Mouse (Mus musculus): ENCODE data around the gene Eml6.
"Not testable (repeated sequence)": the region's sequence is repeated elsewhere in the genome, so short reads cannot be mapped to it uniquely, and the experiment has no call there.

Eml6 gene

DNA sequence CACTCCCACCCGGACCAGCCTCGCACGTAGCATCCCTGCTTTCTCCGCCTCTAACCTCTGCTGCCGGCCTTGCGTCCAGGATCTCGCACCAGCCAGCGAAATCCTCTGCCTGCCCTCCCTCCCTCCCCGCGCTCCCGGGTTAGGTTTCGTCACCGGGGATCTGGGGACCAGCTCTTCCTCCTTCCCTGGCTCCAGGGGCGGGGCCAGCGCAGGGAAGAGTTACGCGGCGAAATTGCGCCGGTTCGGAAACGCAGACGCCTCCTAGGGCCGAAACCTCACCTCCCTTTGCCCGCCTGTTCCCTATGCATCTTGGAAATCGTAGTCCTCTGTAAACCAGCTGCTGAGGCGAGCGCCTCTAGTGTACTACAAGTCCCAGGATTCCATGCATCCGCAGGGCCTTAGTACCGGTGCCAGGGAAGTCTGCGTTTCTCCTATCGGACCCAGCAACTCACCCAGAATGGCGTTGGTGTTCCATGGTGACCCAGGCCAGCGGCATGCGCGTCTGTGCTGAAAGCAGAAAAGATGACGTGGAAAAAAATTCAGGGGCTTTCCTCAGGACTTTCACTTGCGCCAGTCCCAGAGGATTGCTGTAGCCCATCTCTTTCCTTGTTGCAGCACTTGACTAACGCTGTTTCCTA lies at the start of gene Eml6:
TSS of gene Eml6 (minus strand) at position 199 of the 638 bp plus-strand sequence.
- DNase-seq (ENCODE audit: low read depth, low spot score) = peak; percentile 100

DNA sequence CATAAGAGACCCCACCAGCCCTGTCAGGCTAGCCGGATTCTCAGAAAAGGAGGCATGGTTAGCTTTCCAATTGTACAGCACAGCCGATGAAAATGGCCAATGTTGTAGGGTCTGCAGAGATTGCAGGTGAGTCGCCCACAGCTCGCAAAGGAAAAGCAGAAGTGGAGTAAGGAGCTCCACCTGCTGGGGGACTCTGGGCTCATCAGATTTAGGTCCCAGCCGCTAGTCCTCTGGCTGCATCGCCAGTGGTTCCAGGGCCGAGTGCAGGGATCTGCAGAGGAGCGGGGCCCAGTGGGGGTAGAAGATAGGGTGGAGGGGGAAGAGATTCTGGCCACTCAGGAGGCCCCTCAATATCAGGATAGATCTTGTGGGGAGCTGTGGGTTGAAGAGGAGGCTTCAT lies 31.5 kb upstream of the Eml6 start:
- DNase-seq (ENCODE audit: low read depth, low spot score) = peak; percentile 60

DNA sequence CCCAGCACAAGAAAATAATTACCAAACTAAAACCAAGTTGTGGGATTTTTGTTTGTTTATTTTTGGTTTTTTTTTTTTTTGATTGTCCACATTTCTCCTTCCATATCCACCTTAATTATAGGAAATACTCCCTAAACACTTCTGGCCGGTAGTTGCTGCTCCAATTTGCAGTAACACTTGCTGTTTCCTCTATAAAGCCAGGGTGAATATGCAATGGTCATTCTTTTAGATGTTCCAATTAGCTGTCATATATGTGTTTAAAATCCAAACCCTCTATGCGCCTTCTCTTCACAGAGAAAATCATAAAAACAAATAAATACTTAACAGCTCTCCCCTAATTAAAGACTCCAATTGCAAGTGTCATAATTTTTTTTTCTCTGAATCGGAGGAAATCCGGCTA lies 689 bp downstream of the Eml6 start:
- no peak for DNase-seq (ENCODE audit: low read depth, low spot score)

DNA sequence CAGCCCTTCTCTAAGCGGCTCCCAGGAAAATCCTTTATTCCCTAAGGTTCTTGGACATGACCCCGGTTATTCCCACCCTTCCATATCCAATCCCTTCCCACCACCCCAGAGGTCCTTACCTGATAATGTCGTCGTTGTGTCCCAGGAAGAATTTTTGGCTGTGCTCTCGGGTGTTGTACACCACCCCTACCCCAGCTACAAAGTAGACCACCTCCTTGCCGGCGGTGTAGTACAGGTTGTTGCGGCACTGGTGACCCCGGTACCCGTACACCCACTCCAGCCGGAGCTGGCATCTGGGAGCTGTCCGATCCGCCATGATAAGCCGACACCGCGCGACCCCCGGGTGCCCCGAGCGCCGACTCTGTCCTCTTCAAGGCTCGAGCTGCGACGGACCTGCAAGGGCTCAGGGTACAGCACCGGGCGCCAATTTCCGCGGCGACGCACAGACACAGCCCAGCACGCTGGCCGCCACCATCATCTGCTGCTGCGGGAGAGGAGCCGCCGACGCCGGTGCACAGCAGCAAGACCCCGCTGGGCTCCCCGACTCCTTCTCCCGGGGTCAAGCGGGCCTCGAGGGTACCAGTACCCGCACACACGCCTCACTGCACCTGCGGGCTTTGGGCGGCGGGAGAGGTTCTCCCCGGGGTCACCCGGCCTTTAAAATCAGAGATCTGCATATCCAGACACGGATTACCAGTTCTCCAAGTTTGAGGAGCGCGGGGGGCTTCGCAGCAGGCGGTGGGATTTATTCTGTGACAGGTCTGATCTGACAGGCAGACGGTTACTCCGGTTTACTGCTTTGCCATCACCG lies 1.4 kb downstream of the Eml6 start:
- DNase-seq (ENCODE audit: low read depth, low spot score) = peak; percentile 70

DNA sequence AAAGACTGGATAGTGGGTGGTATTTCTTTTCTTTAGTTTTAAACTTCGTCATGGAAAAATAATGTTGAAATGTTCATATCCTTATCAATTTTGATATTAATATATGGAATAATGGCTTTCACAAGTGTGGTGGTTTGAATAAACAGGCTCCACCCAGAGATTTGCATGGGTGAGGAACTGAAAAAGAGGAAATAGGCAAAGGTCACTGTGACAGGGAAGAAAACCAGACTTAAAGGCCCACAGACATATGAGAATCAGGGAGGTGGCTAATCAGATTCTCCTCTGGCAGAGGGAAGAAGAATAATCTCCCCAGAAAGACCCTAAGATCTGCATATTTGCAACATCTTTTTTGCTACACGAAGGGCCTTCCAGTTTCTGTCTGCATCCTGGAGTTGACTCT lies 39.6 kb downstream of the Eml6 start:
- no peak for DNase-seq (ENCODE audit: low read depth, low spot score)

DNA sequence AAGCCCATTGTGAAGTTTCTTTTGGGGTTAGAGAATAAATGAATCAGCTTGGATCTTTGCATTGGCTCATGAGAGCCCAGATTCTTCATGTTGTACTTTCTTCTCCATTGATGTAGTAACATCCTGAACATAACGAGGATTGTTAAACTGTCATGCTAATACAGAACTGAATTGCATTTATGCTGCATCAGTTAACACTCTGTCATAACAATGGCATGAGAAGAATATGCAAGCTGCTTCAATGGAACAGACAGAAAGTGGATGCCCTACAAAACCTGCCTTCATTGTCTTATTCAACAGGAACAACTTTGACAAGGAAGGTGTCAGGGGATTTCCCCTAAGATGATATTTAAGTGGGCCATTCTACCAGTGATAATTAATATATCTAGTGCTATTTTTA lies 57.0 kb downstream of the Eml6 start:
- DNase-seq (ENCODE audit: low read depth, low spot score) = no peak

DNA sequence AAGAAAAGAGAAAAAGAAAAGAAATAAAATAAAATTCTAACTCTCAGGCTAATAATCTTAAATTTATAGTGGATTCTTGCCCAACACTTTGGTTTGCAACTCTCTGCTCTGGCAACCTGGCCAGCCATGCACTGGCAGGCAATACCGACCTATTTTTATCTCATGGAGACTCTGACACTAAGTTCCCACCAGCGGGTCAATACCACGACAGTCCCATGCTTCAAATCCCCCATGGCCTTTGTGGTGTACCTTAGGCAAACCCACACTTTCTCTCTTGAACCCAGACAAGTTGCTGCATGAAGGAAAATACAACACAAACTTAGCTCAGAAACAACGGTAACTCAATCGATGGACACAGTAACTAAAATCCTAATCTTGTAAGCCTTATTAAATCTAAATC lies 66.5 kb downstream of the Eml6 start:
- no peak for DNase-seq (ENCODE audit: low read depth, low spot score)

DNA sequence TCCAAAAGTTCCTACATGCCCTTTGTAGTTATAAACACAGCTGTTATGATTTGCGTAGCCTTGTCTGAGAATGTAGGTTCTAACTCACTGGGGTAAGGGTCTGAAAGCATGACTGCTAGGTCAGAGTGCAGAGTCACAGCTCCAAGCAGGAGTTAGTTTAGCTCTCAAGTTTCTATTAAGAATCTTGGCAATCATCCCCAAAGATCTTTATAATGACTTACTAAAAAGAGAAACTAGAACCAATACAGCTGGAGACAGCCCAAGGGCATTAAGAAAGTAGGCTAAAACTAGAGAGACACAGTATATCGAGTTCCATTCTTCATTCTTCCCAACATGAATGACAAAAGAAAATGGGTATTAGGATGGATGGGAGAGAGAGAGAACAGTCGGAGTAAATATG lies 81.2 kb downstream of the Eml6 start:
- no peak for DNase-seq (ENCODE audit: low read depth, low spot score)

DNA sequence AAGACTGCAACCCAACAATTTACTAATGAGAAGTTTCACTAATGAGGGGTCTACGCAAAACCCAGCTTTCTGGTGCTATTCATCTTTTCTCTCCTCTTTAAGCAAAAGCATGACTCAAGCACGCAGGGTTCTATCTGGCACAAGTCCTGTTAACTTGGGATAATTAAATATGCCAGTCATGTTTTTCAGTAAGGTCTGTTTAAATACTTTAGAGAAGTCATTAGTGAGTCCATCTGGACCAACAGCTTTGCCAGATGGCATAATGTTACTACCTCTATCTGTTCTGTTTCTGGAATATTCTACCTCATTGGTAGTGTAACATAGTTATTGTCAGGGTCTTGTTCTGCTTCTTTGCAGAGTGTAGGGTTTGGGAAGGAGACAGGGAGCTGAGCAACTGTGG lies 101.5 kb downstream of the Eml6 start:
- peak; percentile 84 for DNase-seq (ENCODE audit: low read depth, low spot score)

DNA sequence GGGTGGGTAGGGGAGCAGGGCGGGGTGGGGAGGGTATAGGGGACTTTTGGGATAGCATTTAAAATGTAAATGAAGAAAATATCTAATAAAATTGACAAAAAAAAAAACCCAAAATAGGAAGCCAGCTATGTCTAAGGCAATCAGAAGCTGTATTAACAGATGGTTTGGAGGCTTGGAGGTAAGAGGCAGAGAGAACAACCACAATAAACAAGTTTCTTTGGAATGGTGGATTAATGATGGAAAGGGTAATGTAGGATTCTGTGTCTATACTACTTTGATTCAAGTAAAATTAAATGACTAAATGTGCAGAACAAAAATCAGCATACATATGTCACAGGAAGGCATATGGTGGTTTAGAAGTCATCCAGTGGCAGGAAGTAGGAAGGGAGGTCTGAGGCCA lies 102.0 kb downstream of the Eml6 start:
- DNase-seq (ENCODE audit: low read depth, low spot score) = no peak

DNA sequence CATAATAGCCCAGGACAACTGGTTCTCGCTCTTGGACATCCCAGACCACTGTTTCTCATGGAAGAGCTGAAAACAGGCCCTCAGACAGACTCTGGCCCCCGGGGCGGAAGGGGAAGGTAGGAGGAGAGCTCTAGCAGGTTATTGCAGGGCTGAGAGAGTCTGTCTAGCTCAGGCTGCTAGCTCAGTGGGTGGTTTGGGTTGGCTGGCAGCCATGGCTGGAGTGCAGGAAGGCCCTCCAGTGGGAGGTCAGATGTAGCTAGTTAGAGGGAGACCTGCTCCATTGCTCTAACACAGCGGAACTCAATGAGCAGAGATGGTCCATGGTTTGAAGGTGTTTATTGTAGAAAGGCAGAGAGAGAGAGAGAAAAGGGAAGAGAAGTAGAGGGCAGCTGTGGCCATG lies 112.7 kb downstream of the Eml6 start:
- peak; percentile 19 for DNase-seq (ENCODE audit: low read depth, low spot score)

DNA sequence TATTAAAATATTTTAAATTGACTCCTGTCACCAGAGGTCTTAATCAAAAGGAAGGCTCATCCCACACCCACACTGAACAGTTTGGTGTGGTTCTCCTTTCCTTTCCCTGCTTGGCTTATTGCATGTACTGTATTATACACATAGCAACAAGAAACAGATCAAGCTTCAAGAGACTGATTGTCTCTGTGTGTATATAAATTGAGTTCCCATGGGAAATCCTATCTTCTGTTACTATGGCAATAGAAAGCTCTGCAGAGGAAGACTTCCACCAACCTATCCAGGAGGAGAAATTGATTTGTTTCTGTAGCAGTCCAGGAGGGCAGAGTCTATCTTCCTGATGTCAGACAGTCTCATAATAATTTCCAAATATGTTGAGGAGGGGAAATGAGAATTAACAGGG lies 116.5 kb downstream of the Eml6 start:
- DNase-seq (ENCODE audit: low read depth, low spot score) = no peak

DNA sequence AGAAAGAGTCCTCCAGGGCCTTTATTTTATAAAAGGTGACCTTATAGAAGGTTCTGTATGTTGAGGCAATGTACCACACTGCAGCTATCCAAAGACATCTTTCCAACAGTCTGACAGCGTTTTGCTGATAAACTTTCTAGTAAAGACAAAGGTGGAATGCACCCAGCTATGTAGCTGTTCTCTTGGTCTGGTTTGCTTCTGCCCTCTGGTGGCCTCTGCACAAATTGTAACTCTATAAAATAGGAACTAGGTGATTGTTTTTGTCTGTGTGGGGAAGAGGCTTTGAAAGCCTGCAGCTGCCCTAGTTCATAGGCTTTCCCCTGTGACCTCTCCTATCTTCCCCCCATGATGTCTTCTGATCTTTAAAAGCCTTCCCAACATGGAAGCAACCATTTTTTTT lies 140.7 kb downstream of the Eml6 start:
- peak; percentile 78 for DNase-seq (ENCODE audit: low read depth, low spot score)

DNA sequence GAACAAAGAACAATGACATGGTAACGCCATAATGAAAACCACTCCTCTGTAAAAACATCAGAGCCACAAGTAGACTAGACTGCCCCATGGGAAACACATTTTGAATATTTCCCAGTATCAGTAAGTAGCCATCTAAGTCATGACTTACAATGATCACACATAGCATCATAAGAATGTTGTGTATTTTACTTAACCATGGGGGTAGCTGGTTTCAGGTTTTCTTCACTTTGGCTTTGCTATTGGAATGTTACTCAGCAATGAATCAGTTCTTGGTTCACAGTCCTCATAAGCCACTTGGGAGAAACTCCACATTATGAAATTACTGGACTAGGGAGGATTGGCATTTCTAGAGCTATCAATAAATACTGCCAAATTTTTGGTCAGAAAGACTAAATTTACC lies 141.5 kb downstream of the Eml6 start:
- DNase-seq (ENCODE audit: low read depth, low spot score) = no peak

DNA sequence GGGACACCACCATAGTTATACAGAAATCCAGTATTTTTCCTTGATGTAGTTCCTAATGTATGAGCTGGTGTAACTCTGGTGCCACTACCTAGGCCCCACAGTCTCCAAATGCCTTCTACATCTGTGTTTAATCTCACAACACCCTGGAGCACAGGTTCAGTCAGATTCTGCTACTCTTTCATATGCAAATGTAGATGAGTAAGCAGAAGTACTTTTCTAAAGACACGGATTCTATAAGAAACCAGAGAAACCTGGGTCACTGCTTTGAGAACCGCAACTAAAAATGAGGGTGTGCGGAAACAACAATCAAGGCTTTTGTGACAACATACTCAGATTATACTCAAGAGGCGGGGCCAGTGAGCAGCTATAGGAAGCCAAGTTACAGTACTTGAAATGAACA lies 142.8 kb downstream of the Eml6 start:
- DNase-seq (ENCODE audit: low read depth, low spot score) = peak; percentile 9

DNA sequence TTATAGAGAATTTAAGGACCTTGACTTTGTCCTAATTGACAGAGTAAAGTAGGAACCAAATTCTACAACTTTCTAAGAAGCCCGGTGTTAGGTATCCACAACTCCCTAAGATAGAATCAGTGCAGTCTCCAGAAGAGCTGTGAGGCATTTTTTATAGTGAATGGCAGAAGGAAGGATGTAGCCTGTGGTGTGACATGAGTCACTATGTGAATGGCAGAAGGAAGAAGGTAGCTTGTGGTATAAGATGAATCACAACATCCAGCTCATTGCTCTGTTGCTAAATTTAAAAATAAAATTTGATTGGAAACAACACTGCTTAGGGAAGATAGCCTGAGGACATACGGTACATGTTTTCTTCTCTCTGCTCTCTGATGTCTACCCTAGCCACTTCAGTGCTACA lies 146.2 kb downstream of the Eml6 start:
- DNase-seq (ENCODE audit: low read depth, low spot score) = peak; percentile 80

DNA sequence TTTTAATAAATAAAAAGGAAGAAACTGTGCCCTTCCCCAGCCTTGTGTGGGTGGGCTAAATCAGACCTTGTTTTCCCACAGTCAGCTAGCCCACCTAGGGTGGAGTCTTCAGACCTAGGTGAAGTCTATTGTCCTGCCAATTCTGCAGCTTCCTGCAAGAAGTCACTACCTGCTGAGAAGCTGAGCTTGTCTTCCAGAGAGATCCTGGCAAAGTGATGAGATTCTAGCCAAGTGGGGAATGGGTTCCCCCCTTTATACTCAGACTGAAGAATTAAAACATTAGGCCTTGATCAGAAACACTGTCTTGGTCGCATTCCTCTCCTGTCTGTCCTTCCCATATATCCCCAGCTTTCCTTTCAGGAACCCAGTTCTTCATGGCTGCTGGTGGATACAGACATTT lies 147.9 kb downstream of the Eml6 start:
- DNase-seq (ENCODE audit: low read depth, low spot score) = no peak

DNA sequence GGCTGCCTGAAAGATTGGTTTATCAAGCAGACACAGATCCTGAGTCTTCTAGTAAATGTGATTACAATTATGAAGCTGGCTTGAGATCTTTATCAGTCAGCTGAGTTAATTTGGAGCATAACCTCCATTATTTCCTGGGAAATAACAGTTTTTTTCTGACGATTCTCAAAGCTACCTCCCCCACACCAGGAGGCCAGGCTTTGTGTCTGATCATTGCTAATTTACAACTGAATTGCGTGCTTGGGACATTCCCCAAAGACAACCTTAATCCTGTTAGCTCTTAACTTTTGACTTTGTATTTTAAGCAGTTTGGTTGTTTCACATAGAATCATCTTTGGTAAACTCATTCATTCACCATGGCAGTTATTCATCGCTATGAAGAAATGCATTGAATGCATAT lies 148.6 kb downstream of the Eml6 start:
- DNase-seq (ENCODE audit: low read depth, low spot score) = no peak

DNA sequence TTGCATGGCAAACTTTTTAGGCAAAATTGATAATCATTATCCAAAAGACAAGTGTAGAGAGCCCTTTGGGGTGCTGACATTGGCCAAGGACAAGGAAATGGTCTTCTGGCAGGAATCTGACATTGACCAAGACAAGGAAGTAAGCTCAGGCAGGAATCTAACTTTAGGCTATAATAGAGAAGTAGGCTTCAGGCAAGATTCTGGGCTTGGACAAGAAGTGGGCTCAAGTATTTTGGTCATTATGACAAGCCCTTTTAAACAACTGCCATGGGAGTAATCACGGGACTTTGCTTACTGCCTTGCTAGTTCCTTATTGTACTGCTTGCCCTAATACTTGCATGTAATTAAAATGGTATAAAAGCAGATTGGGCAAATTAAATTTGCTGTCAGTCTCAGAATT lies 151.1 kb downstream of the Eml6 start:
- not testable (repeated sequence) for DNase-seq (ENCODE audit: low read depth, low spot score)

DNA sequence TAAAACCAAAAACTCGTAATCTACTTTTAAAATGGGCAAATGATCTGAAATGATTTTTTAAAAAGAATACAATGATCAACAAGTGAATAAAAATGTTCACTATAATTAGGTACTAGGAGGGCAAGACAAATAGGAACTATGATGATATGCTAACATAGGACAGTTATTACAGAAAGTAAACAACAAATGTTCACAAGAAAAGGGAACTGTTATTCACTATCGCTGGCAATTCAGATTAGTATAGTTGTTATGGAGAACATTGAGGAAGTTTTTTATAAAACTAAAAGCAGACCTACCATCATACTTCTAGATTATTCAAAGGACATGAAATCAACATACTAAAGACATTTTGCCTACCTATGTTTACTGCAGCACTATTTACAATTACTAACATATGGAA lies 155.7 kb downstream of the Eml6 start:
- no peak for DNase-seq (ENCODE audit: low read depth, low spot score)

DNA sequence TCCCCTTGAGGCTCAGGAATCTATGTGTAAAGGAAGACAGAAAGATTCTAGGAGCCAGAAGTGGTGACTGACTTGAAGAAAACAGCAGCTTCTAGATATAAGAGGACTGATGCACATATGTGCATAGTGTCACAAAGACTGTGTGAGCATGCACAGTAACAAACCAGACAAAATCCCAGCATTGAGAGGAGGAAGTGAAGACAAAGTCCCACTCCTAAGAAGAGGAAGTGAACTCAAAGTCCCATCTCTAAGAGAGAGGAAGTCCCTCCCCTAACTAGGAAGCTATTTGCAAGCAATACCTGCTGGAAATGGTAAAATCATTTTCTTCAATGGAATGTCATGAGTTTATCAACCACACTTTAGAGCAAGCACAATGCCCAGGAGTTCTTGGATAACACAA lies 161.6 kb downstream of the Eml6 start:
- DNase-seq (ENCODE audit: low read depth, low spot score) = no peak

DNA sequence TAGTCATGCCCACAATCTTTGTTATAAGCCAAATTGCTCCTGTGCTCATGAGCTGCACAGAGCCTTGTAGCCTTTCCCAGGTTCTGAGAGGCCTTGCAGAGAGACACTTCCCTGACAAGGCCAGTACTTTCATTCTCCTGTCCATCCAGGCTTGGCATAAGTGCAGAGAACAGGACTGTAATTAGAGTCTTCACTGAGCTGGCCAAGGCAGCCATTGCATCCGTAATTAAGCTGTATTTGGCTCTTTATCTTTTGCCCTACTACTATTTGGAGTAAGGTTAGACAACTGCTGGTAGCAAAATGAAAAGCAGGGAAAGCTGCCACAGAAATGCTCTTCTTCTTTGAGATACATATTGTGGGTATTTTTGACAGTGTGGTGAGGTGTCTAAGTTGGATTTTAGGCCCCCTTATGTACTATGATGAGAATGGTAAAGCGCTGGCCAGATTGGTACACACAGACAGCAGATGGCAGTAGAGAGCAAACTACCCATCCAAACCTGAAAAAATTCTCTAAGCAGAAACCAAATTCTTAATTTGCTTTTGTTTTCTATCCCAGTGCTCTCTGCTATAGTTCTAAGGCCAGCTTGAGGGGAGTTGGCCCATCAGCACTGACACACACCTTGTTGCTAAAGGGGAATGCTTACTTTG lies 164.0 kb downstream of the Eml6 start:
- DNase-seq (ENCODE audit: low read depth, low spot score) = peak; percentile 69

DNA sequence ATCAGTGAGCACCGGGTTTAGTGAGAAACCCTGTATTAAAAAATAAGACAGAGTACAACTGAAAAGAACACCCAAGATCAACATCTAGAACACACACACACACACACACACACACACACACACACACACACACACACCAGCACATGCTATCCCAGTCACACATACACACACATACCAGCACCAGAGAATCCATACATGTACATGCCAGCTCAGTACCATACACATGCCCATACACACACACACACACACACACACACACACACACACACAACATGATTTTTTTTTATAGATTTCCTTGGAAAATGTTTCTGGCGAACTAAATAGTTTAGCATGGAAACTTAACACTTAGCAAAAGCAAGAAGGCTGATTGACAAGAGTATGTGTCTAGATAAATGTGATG lies 164.8 kb downstream of the Eml6 start:
- DNase-seq (ENCODE audit: low read depth, low spot score) = no peak
